Mouse (Mus musculus) neutrophil, adult 59 days (primary cell): ENCODE results near the gene Kcnc2. TPM values are rescaled to one million over a fixed set of nuclear protein-coding genes. Genes with fewer than 3 reads are reported as not detected.

Source experiments
- total RNA-seq, 2 experiments: library from RNA; stranded (reverse); gene quantifications; 1 replicate in 1 of 2; 2 replicates in 1 of 2; pipeline ENCODE4 v1.2.4; 2023

The Kcnc2 gene
- not detected for total RNA-seq

GRCm38 (mm10) chr10:112270887-112271802 lies at the start of gene Kcnc2:
Gene Kcnc2 (plus strand): TSS chr10:112271121.

Other genes with a start within 250 kb of the Kcnc2 start
- gene Glipr1l1, start 210.9 kb upstream of the Kcnc2 start, total RNA-seq, result not detected
- not detected for gene Glipr1l2, start 187.8 kb upstream of the Kcnc2 start, total RNA-seq
- gene Glipr1l3, start 110.8 kb upstream of the Kcnc2 start, total RNA-seq, result not detected
- not detected for gene Caps2, start 107.5 kb upstream of the Kcnc2 start, total RNA-seq